Mouse (Mus musculus): ENCODE measurements at regions not wholly inside any gene's neighbourhood (a gene's known extent, or its start where the extent isn't known, plus 50 kb on each side); places are given as distances from the start of the nearest gene placed in this dataset.

DNA sequence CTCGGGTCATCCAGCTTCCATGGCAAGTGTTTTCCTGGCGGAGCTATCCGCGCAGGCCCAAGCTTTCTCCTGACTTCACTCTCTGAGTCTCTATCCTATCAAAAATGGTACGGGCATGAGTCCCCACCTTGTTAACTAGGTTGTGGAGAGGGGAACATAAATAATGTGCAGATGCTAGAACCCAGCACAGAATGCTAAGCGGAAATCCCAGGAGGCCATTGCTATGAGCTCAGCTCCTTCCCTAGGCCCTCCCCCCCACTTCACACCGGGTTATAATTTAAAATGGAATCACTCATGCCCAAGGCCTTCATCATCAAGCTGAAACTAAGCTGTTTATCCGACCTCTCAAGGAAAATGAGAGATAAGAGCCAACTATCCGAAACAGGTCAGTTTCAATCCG, 60.4 kb upstream of the Cd83 start:
- DNase-seq (ENCODE audit: low read depth, low spot score): no peak

DNA sequence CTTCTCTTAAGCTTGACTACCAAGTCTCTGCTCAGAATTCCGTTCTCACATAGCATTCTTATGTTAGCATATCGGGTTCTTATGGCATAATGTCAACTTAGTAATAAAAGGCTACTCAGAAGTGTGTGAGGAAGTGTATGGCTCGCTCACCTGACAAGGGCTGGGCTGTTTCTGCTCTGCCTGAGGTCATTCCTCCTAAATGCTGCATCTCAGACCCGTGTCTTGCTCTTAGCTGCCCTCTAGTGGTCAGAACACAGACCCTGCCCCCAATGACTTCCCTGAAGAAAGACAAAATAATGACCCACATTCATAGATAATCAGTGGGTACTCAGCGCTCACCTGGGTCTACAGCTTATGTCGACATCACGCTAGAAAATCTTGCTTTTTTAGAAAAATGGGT, 58.9 kb upstream of the Cd83 start:
- DNase-seq (ENCODE audit: low read depth, low spot score): peak; percentile 75

DNA sequence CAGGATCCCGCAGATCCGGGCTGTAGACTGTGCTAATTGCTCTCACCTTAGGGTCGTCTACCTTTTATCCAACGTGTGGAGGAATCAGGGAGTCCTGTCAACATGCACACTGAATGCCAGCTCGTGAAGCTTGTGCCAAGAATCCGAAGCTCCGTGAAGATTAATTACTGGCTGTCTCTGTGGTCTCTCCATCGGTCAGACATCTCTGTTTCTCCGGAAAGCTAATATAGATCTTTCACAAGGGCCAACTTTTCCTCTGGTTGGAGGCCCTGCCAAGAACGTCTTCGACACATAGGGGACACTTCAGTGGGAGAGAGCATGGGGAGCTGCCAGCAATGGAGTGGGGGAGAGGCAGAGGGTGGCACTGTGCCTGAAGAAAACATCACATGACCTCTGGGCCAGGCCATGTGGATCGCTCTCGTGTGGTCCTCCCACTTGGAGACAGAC, 57.7 kb upstream of the Cd83 start:
- no peak for DNase-seq (ENCODE audit: low read depth, low spot score)

DNA sequence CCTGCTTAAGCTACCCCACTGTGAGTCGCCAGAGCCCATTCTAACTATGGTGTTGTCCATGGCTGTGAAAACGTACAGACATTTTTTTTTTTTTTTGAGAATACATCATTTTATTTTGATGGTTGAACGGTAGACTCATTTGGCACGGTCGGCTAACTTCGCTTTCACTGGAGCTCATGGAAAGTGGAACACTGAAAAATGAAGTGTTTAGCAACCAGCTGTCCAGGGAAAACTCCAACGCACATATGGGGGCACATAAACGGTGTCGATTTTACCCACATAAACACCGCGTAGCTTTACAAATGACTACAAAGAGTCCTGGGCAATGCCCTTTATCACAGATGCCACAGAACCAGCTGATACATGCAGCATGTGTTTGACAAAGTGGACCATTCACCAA, 55.0 kb upstream of the Cd83 start:
- DNase-seq (ENCODE audit: low read depth, low spot score): no peak

DNA sequence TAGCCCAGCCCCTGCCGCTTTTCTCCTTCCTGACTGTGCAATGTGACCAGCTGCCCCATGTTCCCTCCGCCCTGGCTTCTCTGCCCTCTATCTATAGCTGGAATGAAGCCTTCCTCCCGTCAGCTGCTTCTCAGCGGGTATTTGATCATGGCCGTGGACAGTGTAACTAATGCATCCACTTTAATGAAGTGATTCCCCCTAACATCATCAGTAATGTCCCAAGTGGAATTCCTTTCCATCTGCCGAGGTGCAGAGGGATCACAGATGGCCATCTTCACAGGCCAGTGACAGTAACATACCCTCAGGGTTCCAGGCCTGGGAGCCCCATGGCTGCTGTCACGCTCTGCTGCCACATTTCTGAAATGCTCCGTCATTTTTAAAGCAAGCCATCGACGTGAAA, 51.5 kb upstream of the Cd83 start:
- DNase-seq (ENCODE audit: low read depth, low spot score): no peak

DNA sequence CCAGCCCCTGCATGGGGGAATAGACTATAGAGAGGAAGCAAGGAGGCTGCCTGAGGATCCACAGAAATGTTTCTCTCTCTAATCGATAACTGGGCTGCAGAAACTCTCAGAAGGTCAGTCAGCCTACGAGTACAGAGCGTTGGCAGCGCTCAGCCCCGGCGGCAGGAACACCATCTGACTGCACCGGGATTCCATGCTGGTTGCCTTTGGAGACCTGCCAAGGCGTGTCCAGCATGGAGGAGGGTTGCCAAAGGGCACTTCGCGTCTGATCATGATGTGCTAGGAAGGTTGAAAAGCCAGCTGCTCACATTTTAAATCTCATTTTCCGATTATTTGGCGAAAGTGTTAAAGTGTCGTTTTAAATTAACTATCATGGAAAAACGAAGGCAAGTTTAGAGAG, 49.9 kb upstream of the Cd83 start:
- no peak for DNase-seq (ENCODE audit: low read depth, low spot score)
